Mouse (Mus musculus): ENCODE results near the gene Serpinf2. TPM values are rescaled to one million over a fixed set of nuclear protein-coding genes. Genes with fewer than 3 reads are reported as not detected.

Gene Serpinf2
- polyA plus RNA-seq, 1 experiment from 2014 or later = not detected

GRCm38 (mm10) chr11:75452812-75453557, 13.6 kb upstream of the Serpinf2 start:
- H3K9ac ChIP-seq (ENCODE audit: low read length) = no peak overlapping the region
- H3K27me3 ChIP-seq (ENCODE audit: control insufficient read depth, insufficient read depth, low read length) = no peaks in the 10 kb centered on the region
- peaks cover 31% of the 10 kb centered on the region for H3K36me3 ChIP-seq (ENCODE audit: control insufficient read depth, insufficient read depth, low read length)
- no peak overlapping the region for H3K4me3 ChIP-seq (ENCODE audit: control insufficient read depth in 1 of 2, insufficient read depth in 1 of 2, low read depth in 1 of 2, low read length in 2 of 2)
- no peak for ATAC-seq (ENCODE audit: insufficient number of reproducible peaks, insufficient read depth, low FRiP score, low read depth)
- WGBS = 89% methylated on average over 31 of the region's 31 CpGs
- H3K9me3 ChIP-seq (ENCODE audit: control insufficient read depth, low read length) = no peaks in the 10 kb centered on the region
- peaks cover 10 to 16% of the 10 kb centered on the region in 2 experiments for H3K4me1 ChIP-seq (ENCODE audit: control insufficient read depth in 2 of 2, insufficient read depth in 2 of 2, low read length in 2 of 2)
- no peak overlapping the region for H3K27ac ChIP-seq (replicated peaks in 1 of 2; ENCODE audit: control insufficient read depth in 1 of 2, insufficient read depth in 1 of 2, low read depth in 2 of 2, low read length in 2 of 2)
- no peak overlapping the region for H3K4me2 ChIP-seq (ENCODE audit: low read length)

GRCm38 (mm10) chr11:75452081-75452480, 12.7 kb upstream of the Serpinf2 start:
- no peak overlapping the region for H3K27ac ChIP-seq (replicated peaks in 1 of 2; ENCODE audit: control insufficient read depth in 1 of 2, insufficient read depth in 1 of 2, low read depth in 2 of 2, low read length in 2 of 2)
- peaks cover 39% of the 10 kb centered on the region for H3K36me3 ChIP-seq (ENCODE audit: control insufficient read depth, insufficient read depth, low read length)
- H3K9me3 ChIP-seq (ENCODE audit: control insufficient read depth, low read length) = no peaks in the 10 kb centered on the region
- 85% methylated on average over 8 of the region's 8 CpGs for WGBS
- H3K4me3 ChIP-seq (ENCODE audit: control insufficient read depth in 1 of 2, insufficient read depth in 1 of 2, low read depth in 1 of 2, low read length in 2 of 2) = no peak overlapping the region
- H3K9ac ChIP-seq (ENCODE audit: low read length) = no peak overlapping the region
- H3K27me3 ChIP-seq (ENCODE audit: control insufficient read depth, insufficient read depth, low read length) = no peaks in the 10 kb centered on the region
- no peak overlapping the region for H3K4me2 ChIP-seq (ENCODE audit: low read length)
- H3K4me1 ChIP-seq (ENCODE audit: control insufficient read depth in 2 of 2, insufficient read depth in 2 of 2, low read length in 2 of 2) = peaks cover 10 to 16% of the 10 kb centered on the region in 2 experiments
- ATAC-seq (ENCODE audit: insufficient number of reproducible peaks, insufficient read depth, low FRiP score, low read depth) = no peak

- Histone ChIP-seq H3K27ac (replicated peaks in 1 of 2; ENCODE audit: control insufficient read depth in 1 of 2, insufficient read depth in 1 of 2, low read depth in 2 of 2, low read length in 2 of 2) (no peak overlapping the region), H3K4me1 (ENCODE audit: control insufficient read depth in 2 of 2, insufficient read depth in 2 of 2, low read length in 2 of 2) (peaks cover 10 to 16% of the 10 kb centered on the region in 2 experiments), H3K9ac (ENCODE audit: low read length) (no peak overlapping the region), H3K27me3 (ENCODE audit: control insufficient read depth, insufficient read depth, low read length) (no peaks in the 10 kb centered on the region), H3K36me3 (ENCODE audit: control insufficient read depth, insufficient read depth, low read length) (peaks cover 44% of the 10 kb centered on the region), H3K9me3 (ENCODE audit: control insufficient read depth, low read length) (no peaks in the 10 kb centered on the region), H3K4me2 (ENCODE audit: low read length) (no peak overlapping the region), H3K4me3 (ENCODE audit: control insufficient read depth in 1 of 2, insufficient read depth in 1 of 2, low read depth in 1 of 2, low read length in 2 of 2) (no peak overlapping the region)
- ATAC-seq (ENCODE audit: insufficient number of reproducible peaks, insufficient read depth, low FRiP score, low read depth) = no peak
- WGBS = 82% methylated on average over 15 of the region's 15 CpGs
These were observed 11.5 kb upstream of the Serpinf2 start for GRCm38 (mm10) chr11:75450936-75451335.

GRCm38 (mm10) chr11:75450304-75450908, 11.0 kb upstream of the Serpinf2 start:
- Histone ChIP-seq H3K9ac (ENCODE audit: low read length) (no peak overlapping the region), H3K36me3 (ENCODE audit: control insufficient read depth, insufficient read depth, low read length) (peaks cover 48% of the 10 kb centered on the region), H3K4me2 (ENCODE audit: low read length) (no peak overlapping the region), H3K4me1 (ENCODE audit: control insufficient read depth in 2 of 2, insufficient read depth in 2 of 2, low read length in 2 of 2) (peaks cover 10 to 16% of the 10 kb centered on the region in 2 experiments), H3K9me3 (ENCODE audit: control insufficient read depth, low read length) (no peaks in the 10 kb centered on the region), H3K4me3 (ENCODE audit: control insufficient read depth in 1 of 2, insufficient read depth in 1 of 2, low read depth in 1 of 2, low read length in 2 of 2) (no peak overlapping the region), H3K27ac (replicated peaks in 1 of 2; ENCODE audit: control insufficient read depth in 1 of 2, insufficient read depth in 1 of 2, low read depth in 2 of 2, low read length in 2 of 2) (no peak overlapping the region), H3K27me3 (ENCODE audit: control insufficient read depth, insufficient read depth, low read length) (no peaks in the 10 kb centered on the region)
- no peak for ATAC-seq (ENCODE audit: insufficient number of reproducible peaks, insufficient read depth, low FRiP score, low read depth)
- 70% methylated on average over 8 of the region's 8 CpGs for WGBS

GRCm38 (mm10) chr11:75449695-75450094, 10.3 kb upstream of the Serpinf2 start:
- no peak overlapping the region; the same call in 1 of the 2 replicates for H3K9ac ChIP-seq (ENCODE audit: low read length)
- ATAC-seq (ENCODE audit: insufficient number of reproducible peaks, insufficient read depth, low FRiP score, low read depth) = no peak
- H3K27me3 ChIP-seq (ENCODE audit: control insufficient read depth, insufficient read depth, low read length) = no peaks in the 10 kb centered on the region
- 58% methylated on average over 7 of the region's 7 CpGs for WGBS
- H3K4me3 ChIP-seq (ENCODE audit: control insufficient read depth in 1 of 2, insufficient read depth in 1 of 2, low read depth in 1 of 2, low read length in 2 of 2) = no peak overlapping the region
- H3K36me3 ChIP-seq (ENCODE audit: control insufficient read depth, insufficient read depth, low read length) = peaks cover 55% of the 10 kb centered on the region
- no peaks in the 10 kb centered on the region for H3K9me3 ChIP-seq (ENCODE audit: control insufficient read depth, low read length)
- no peak overlapping the region for H3K4me2 ChIP-seq (ENCODE audit: low read length)
- no peak overlapping the region for H3K27ac ChIP-seq (replicated peaks in 1 of 2; ENCODE audit: control insufficient read depth in 1 of 2, insufficient read depth in 1 of 2, low read depth in 2 of 2, low read length in 2 of 2)
- H3K4me1 ChIP-seq (ENCODE audit: control insufficient read depth in 2 of 2, insufficient read depth in 2 of 2, low read length in 2 of 2) = peaks cover 4 to 10% of the 10 kb centered on the region in 2 experiments; a peak in 3 of 4 replicates

- peaks cover 66% of the 10 kb centered on the region for H3K36me3 ChIP-seq (ENCODE audit: control insufficient read depth, insufficient read depth, low read length)
- H3K4me2 ChIP-seq (ENCODE audit: low read length) = no peak overlapping the region
- no peaks in the 10 kb centered on the region for H3K27me3 ChIP-seq (ENCODE audit: control insufficient read depth, insufficient read depth, low read length)
- ATAC-seq (ENCODE audit: insufficient number of reproducible peaks, insufficient read depth, low FRiP score, low read depth) = no peak
- H3K4me3 ChIP-seq (ENCODE audit: control insufficient read depth in 1 of 2, insufficient read depth in 1 of 2, low read depth in 1 of 2, low read length in 2 of 2) = no peak overlapping the region
- H3K4me1 ChIP-seq (ENCODE audit: control insufficient read depth in 2 of 2, insufficient read depth in 2 of 2, low read length in 2 of 2) = peaks cover under 1 to 5% of the 10 kb centered on the region in 2 experiments; a peak in 3 of 4 replicates
- H3K9me3 ChIP-seq (ENCODE audit: control insufficient read depth, low read length) = no peaks in the 10 kb centered on the region
- WGBS = 84% methylated on average over 3 of the region's 3 CpGs
- no peak overlapping the region for H3K9ac ChIP-seq (ENCODE audit: low read length)
- no peak overlapping the region for H3K27ac ChIP-seq (replicated peaks in 1 of 2; ENCODE audit: control insufficient read depth in 1 of 2, insufficient read depth in 1 of 2, low read depth in 2 of 2, low read length in 2 of 2)
These were observed 9.2 kb upstream of the Serpinf2 start for GRCm38 (mm10) chr11:75448575-75448974.

GRCm38 (mm10) chr11:75443711-75444110, 4.3 kb upstream of the Serpinf2 start:
- Histone ChIP-seq H3K27ac (replicated peaks in 1 of 2; ENCODE audit: control insufficient read depth in 1 of 2, insufficient read depth in 1 of 2, low read depth in 2 of 2, low read length in 2 of 2) (no peak overlapping the region), H3K4me3 (ENCODE audit: control insufficient read depth in 1 of 2, insufficient read depth in 1 of 2, low read depth in 1 of 2, low read length in 2 of 2) (no peak overlapping the region), H3K9me3 (ENCODE audit: control insufficient read depth, low read length) (no peaks in the 10 kb centered on the region), H3K9ac (ENCODE audit: low read length) (no peak overlapping the region), H3K4me2 (ENCODE audit: low read length) (no peak overlapping the region), H3K4me1 (ENCODE audit: control insufficient read depth in 2 of 2, insufficient read depth in 2 of 2, low read length in 2 of 2) (no peaks in the 10 kb centered on the region), H3K27me3 (ENCODE audit: control insufficient read depth, insufficient read depth, low read length) (no peaks in the 10 kb centered on the region), H3K36me3 (ENCODE audit: control insufficient read depth, insufficient read depth, low read length) (peaks cover 68% of the 10 kb centered on the region)
- WGBS = 66% methylated on average over 8 of the region's 8 CpGs
- 0 out of 2 replicates have a peak, but pooled peaks have one; percentile 35 for ATAC-seq (ENCODE audit: insufficient number of reproducible peaks, insufficient read depth, low FRiP score, low read depth)

All from heart, embryonic 14.5 days (tissue).